Mouse (Mus musculus): ENCODE data around the gene Rpa3.

Rpa3 gene

GRCm38 (mm10) chr6:8209047-8209865, 49.7 kb downstream of the Rpa3 start, which contains the start of gene Mios:
TSS of gene Mios (plus strand) at chr6:8209222.
- peak; percentile 86 for DNase-seq (ENCODE audit: low read depth, low spot score)

Data from retina, postnatal 7 days (tissue).